Mouse (Mus musculus) kidney, postnatal 0 days (tissue): ENCODE measurements around the gene Lgr4. TPM values are rescaled to one million over a fixed set of nuclear protein-coding genes. Genes with fewer than 3 reads are reported as not detected.
A peak's percentile ranks its signal among the peaks of the same experiment; 100 is the strongest.

Experiments used
- ATAC-seq: fragments of 200-750 bp; cut with Nextera tagmentation; replicated peaks from 2 replicates; pipeline ENCODE4 v1.8.0; 2017; ENCODE audit warnings: low read depth, moderate number of reproducible peaks, moderate TSS enrichment, moderate library complexity; ENCODE audit not compliant: low FRiP score
- DNase-seq: peaks from one replicate; pipeline ENCODE4 v3.0.0-alpha.2; 2016; ENCODE audit warnings: low spot score
- H3K27ac ChIP-seq: fragments of 300-500 bp; sonication (generic); 2 replicates; pipeline ENCODE4 v1.5.1; 2014; ENCODE audit warnings: mild to moderate bottlenecking
- H3K27me3 ChIP-seq: fragments of 300-500 bp; sonication (generic); 2 replicates; pipeline ENCODE4 v1.6.1; 2014; ENCODE audit warnings: low read length, mixed read lengths; ENCODE audit not compliant: insufficient read depth
- H3K36me3 ChIP-seq: fragments of 300-500 bp; sonication (generic); 2 replicates; pipeline ENCODE4 v1.6.1; 2014; ENCODE audit warnings: low read length, mixed read lengths; ENCODE audit not compliant: insufficient read depth
- H3K4me1 ChIP-seq: fragments of 300-500 bp; sonication (generic); replicated peaks from 2 replicates; pipeline ENCODE4 v1.6.1; 2014; ENCODE audit warnings: antibody characterized with exemption, low read length, mixed read lengths; ENCODE audit not compliant: insufficient read depth
- H3K4me2 ChIP-seq: fragments of 300-500 bp; sonication (generic); 2 replicates; pipeline ENCODE4 v1.6.1; 2014; ENCODE audit warnings: mild to moderate bottlenecking, low read length, moderate library complexity, mixed read lengths
- H3K4me3 ChIP-seq: fragments of 300-500 bp; sonication (generic); replicated peaks from 2 replicates; pipeline ENCODE4 v1.5.1; 2014; ENCODE audit warnings: low read depth, low read length
- H3K9ac ChIP-seq: fragments of 300-500 bp; sonication (generic); 2 replicates; pipeline ENCODE4 v1.6.1; 2014; ENCODE audit warnings: low read depth, low read length
- H3K9me3 ChIP-seq: fragments of 300-500 bp; sonication (generic); replicated peaks from 2 replicates; pipeline ENCODE4 v1.6.1; 2016; ENCODE audit warnings: low read length, inconsistent platforms, mixed read lengths
- CTCF ChIP-seq: IDR thresholded peaks from 2 replicates; pipeline ENCODE4 v1.5.1; 2016; ENCODE audit warnings: antibody characterized with exemption, low read depth, mild to moderate bottlenecking, moderate library complexity
- WGBS: fragments of 180-500 bp; shearing (Covaris S2); extraction: QIAGEN DNeasy Blood & Tissue Kit; methylation state at CpG from one replicate; pipeline ENCODE4 v1.1.7; 2014; 5-methylcytosine and 5-hydroxymethylcytosine counted together
- polyA plus RNA-seq: library from polyadenylated mRNA; unstranded; fragments of >200 nt; fragmentation: Nextera tagmentation; extraction: Ambion mirVana; gene quantifications from 2 replicates; pipeline ENCODE4 v1.2.1, GENCODE M21; 2015

The Lgr4 gene
- polyA plus RNA-seq, 1 experiment from 2014 or later = 47.8 TPM

GRCm38 (mm10) chr2:109936410-109936755 lies 18.9 kb downstream of the Lgr4 start:
- Histone ChIP-seq H3K27ac (no peak overlapping the region), H3K4me1 (peaks cover 19% of the 10 kb centered on the region), H3K9me3 (no peaks in the 10 kb centered on the region)

DNA sequence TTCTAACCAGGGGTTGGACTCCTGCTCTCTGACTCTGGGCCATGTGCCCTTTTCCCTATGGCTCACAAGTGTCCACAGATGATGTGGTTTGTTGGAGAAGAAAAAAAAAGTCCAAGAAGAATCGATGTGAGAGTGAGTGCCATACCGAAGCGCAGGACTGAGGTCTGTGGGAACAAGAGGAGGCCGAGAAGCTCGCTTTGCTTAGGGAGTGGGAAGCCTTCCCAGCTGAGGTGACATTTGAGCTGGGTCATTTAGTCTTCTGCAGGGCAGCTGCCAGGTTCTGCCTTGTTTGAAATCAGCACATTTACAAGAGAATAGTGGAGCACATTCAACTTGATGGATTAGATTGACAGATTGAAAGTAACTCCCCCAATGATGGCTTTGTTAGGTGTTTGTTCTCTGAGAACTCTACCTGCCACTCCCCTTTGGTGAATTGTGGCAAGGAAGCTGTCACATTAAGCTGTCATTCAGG lies 24.6 kb downstream of the Lgr4 start:
- peak overlapping the region; percentile 51; the same call in 1 of the 2 replicates for H3K27ac ChIP-seq
- no peak overlapping the region for H3K4me2 ChIP-seq
- no peak for TF ChIP-seq CTCF
- no peaks in the 10 kb centered on the region for H3K27me3 ChIP-seq
- peak; percentile 69 for DNase-seq
- 28% methylated on average over 5 of the region's 5 CpGs for WGBS
- H3K9me3 ChIP-seq = no peaks in the 10 kb centered on the region
- H3K4me3 ChIP-seq = no peak overlapping the region
- H3K36me3 ChIP-seq = no peaks in the 10 kb centered on the region
- no peak overlapping the region for H3K9ac ChIP-seq
- ATAC-seq = peak; percentile 66
- H3K4me1 ChIP-seq = peaks cover 5% of the 10 kb centered on the region

More at GRCm38 (mm10) chr2:109936410-109936755, 18.9 kb downstream of the Lgr4 start:
- Histone ChIP-seq H3K4me2 (no peak overlapping the region), H3K9ac (no peak overlapping the region), H3K27me3 (no peaks in the 10 kb centered on the region), H3K36me3 (no peaks in the 10 kb centered on the region), H3K4me3 (no peak overlapping the region)
- DNase-seq (no peak), ATAC-seq (no peak)
- no peak for TF ChIP-seq CTCF
- WGBS = 36% methylated on average over 2 of the region's 2 CpGs

DNA sequence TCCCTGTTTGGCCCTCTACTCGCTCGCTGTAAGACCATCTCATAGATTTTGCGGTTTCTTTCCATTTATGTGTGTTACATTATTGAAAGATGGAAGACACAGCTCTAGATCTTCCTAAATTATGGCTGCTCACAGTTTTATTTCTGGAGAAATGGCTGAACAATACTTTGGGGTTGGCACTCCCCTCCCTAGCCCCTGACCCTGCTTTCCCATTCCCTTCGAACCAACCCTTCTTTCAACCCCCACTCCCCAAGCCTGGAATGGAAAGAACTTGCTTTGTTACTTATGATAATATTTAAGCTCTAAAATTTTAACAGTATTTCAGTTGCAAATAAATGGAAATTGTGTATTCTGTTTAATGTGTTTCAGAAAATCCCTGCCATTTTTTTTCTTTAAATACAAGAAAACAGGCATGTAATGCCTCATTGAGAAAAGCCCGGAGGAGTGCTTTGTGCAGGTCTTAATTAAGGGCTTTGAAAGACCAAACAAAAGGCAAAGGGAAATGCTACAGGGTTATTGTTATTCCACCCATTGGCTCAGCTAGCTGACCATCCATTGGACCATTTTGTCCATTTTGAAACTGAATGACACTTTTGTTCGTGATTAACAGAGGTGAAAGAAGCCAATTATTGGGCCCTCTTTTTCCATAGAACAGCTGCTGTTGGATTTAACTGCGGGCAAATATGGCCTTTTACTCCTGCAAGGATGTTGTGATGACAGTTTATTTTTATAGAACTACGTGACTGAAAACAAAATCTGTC lies 25.5 kb downstream of the Lgr4 start:
- Histone ChIP-seq H3K36me3 (no peaks in the 10 kb centered on the region), H3K4me3 (no peak overlapping the region), H3K4me1 (peaks cover 5% of the 10 kb centered on the region), H3K9me3 (no peaks in the 10 kb centered on the region), H3K4me2 (no peak overlapping the region), H3K27me3 (no peaks in the 10 kb centered on the region), H3K27ac (0 out of 2 replicates have a peak overlapping the region, but pooled peaks have one; percentile 0), H3K9ac (no peak overlapping the region)
- DNase-seq = no peak
- 52% methylated on average over 8 of the region's 8 CpGs for WGBS
- no peak; the same call in 1 of the 2 replicates for ATAC-seq
- TF ChIP-seq CTCF = no peak

- no peak for TF ChIP-seq CTCF
- H3K36me3 ChIP-seq = no peaks in the 10 kb centered on the region
- DNase-seq (no peak), ATAC-seq (no peak)
- 70% methylated on average over 9 of the region's 9 CpGs for WGBS
- H3K4me3 ChIP-seq = no peak overlapping the region
- H3K9me3 ChIP-seq = no peaks in the 10 kb centered on the region
- H3K4me1 ChIP-seq = peaks cover 5% of the 10 kb centered on the region
- H3K4me2 ChIP-seq = no peak overlapping the region
- no peak overlapping the region for H3K27ac ChIP-seq
- H3K9ac ChIP-seq = no peak overlapping the region
- no peaks in the 10 kb centered on the region for H3K27me3 ChIP-seq
Observed at GRCm38 (mm10) chr2:109944995-109945394, 27.5 kb downstream of the Lgr4 start.

DNA sequence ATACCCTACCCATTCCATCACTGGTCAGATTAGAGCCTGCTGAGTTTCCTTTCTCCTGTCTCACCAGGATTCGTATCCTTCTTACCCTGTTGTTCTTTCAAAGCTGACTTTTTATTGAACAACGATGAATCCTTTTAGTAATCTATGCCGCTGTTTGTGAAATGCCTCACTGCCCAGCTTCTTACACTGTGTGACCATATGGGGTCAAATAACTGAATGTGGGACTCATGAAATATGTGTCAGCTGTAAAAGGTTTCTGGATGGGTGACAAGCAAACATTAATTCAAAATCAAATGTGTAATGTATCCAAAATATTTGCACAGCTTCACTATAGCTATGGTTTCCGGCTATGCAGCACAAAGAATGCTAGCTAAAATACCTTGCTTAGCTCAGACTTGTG lies 28.1 kb downstream of the Lgr4 start:
- Histone ChIP-seq H3K4me2 (no peak overlapping the region), H3K36me3 (no peaks in the 10 kb centered on the region), H3K27me3 (no peaks in the 10 kb centered on the region), H3K4me1 (peaks cover 5% of the 10 kb centered on the region), H3K27ac (no peak overlapping the region), H3K4me3 (no peak overlapping the region), H3K9me3 (no peaks in the 10 kb centered on the region), H3K9ac (no peak overlapping the region)
- WGBS = 36% methylated on average over 4 of the region's 4 CpGs
- DNase-seq (no peak), ATAC-seq (no peak)
- TF ChIP-seq CTCF = no peak

GRCm38 (mm10) chr2:109946426-109946825 lies 29.0 kb downstream of the Lgr4 start:
- Histone ChIP-seq H3K9ac (no peak overlapping the region), H3K4me1 (peaks cover 5% of the 10 kb centered on the region), H3K9me3 (no peaks in the 10 kb centered on the region), H3K27me3 (no peaks in the 10 kb centered on the region), H3K27ac (no peak overlapping the region), H3K4me3 (no peak overlapping the region), H3K4me2 (no peak overlapping the region), H3K36me3 (no peaks in the 10 kb centered on the region)
- 95% methylated on average over 6 of the region's 6 CpGs for WGBS
- ATAC-seq (no peak), DNase-seq (no peak)
- TF ChIP-seq CTCF = no peak
